Mouse (Mus musculus): ENCODE results near the gene Rassf1. TPM values are rescaled to one million over a fixed set of nuclear protein-coding genes. Genes with fewer than 3 reads are reported as not detected.

Gene Rassf1
- total and polyA plus RNA-seq, 3 experiments: 11.6 to 17.7 (median 15.3) TPM

GRCm38 (mm10) chr9:107548820-107549219, 2.5 kb upstream of the Rassf1 start:
- no peaks in the 10 kb centered on the region; the same call in 1 of the 2 replicates for H3K79me2 ChIP-seq (replicated peaks; ENCODE audit: control insufficient read depth, extremely low read depth, insufficient read depth, poor library complexity, severe bottlenecking)

GRCm38 (mm10) chr9:107549297-107550074, 1.9 kb upstream of the Rassf1 start:
- in situ Hi-C loops (cut with MboI; ENCODE audit: low pct_ligation_motif_present, low pct_unique_long_range_greater_than_20kb, low sequenced_read_pairs) (no loop called here), dilution Hi-C loops (cut with MboI; ENCODE audit: extremely low pct_ligation_motif_present, extremely low pct_unique_long_range_greater_than_20kb, low sequenced_read_pairs) (no loop called here)
- Histone ChIP-seq H3K9me3 (replicated peaks; ENCODE audit: low read length) (no peaks in the 10 kb centered on the region), H3K79me2 (replicated peaks; ENCODE audit: control insufficient read depth, extremely low read depth, insufficient read depth, poor library complexity, severe bottlenecking) (no peaks in the 10 kb centered on the region; the same call in 1 of the 2 replicates), H3K4me2 (ENCODE audit: insufficient read depth, low read depth, poor library complexity, severe bottlenecking) (no peak overlapping the region), H3K36me3 (replicated peaks in 1 of 2; ENCODE audit: control insufficient read depth in 1 of 2, insufficient read depth in 1 of 2, low read length in 1 of 2) (peaks cover 14 to 26% of the 10 kb centered on the region in 2 experiments), H3K9ac (ENCODE audit: insufficient read depth, low read depth) (no peak overlapping the region), H3K27me3 (replicated peaks) (no peaks in the 10 kb centered on the region), H3K4me3 (replicated peaks in 1 of 3; ENCODE audit: low read depth in 2 of 3, low read length in 2 of 3, poor library complexity in 1 of 3) (no peak overlapping the region), H3K4me1 (ENCODE audit: control insufficient read depth in 1 of 2, insufficient read depth in 2 of 2) (peaks cover 5 to 49% of the 10 kb centered on the region in 2 experiments), H3K27ac (ENCODE audit: insufficient read depth, low read depth) (no peak overlapping the region)
- no peak for DNase-seq (ENCODE audit: extremely low read depth)
- TF ChIP-seq NRF1 (IDR thresholded peaks at IDR 0.05; ENCODE audit: low read depth, low read length) (no peak), ETS1 (conservative IDR thresholded peaks at IDR 0.05; ENCODE audit: low read depth, low read length) (no peak), POLR2AphosphoS2 (IDR thresholded peaks at IDR 0.05; ENCODE audit: low read depth, low read length) (no peak), E2F4 (IDR thresholded peaks at IDR 0.05; ENCODE audit: insufficient replicate concordance, low read depth, low read length) (no peak), UBTF (IDR thresholded peaks at IDR 0.05; ENCODE audit: low read depth, low read length) (no peak), USF2 (conservative IDR thresholded peaks at IDR 0.05; ENCODE audit: low read depth, low read length) (no peak), NELFE (IDR thresholded peaks at IDR 0.05; ENCODE audit: low read depth, low read length) (no peak), TBP (conservative IDR thresholded peaks at IDR 0.05; ENCODE audit: low read depth, low read length) (no peak)

More at GRCm38 (mm10) chr9:107548820-107549219, 2.5 kb upstream of the Rassf1 start:
- Histone ChIP-seq H3K27me3 (replicated peaks) (no peaks in the 10 kb centered on the region), H3K9ac (ENCODE audit: insufficient read depth, low read depth) (no peak overlapping the region), H3K4me3 (replicated peaks in 1 of 3; ENCODE audit: low read depth in 2 of 3, low read length in 2 of 3, poor library complexity in 1 of 3) (no peak overlapping the region), H3K27ac (ENCODE audit: insufficient read depth, low read depth) (no peak overlapping the region), H3K4me1 (ENCODE audit: control insufficient read depth in 1 of 2, insufficient read depth in 2 of 2) (peaks cover 5 to 49% of the 10 kb centered on the region in 2 experiments), H3K36me3 (replicated peaks in 1 of 2; ENCODE audit: control insufficient read depth in 1 of 2, insufficient read depth in 1 of 2, low read length in 1 of 2) (peaks cover 20 to 33% of the 10 kb centered on the region in 2 experiments), H3K9me3 (replicated peaks; ENCODE audit: low read length) (no peaks in the 10 kb centered on the region), H3K4me2 (ENCODE audit: insufficient read depth, low read depth, poor library complexity, severe bottlenecking) (no peak overlapping the region)
- no peak for TF ChIP-seq ZMIZ1 (IDR thresholded peaks at IDR 0.05; ENCODE audit: low read depth, low read length)
- TF ChIP-seq UBTF (IDR thresholded peaks at IDR 0.05; ENCODE audit: low read depth, low read length): no peak
- TF ChIP-seq ELF1 (IDR thresholded peaks at IDR 0.05; ENCODE audit: low read depth, low read length): no peak
- no peak for TF ChIP-seq SMC3 (IDR thresholded peaks at IDR 0.05; ENCODE audit: low read depth, low read length)
- no peak for TF ChIP-seq GABPA (IDR thresholded peaks at IDR 0.05; ENCODE audit: insufficient replicate concordance, low read depth, low read length)
- TF ChIP-seq ETS1 (conservative IDR thresholded peaks at IDR 0.05; ENCODE audit: low read depth, low read length): no peak
- no peak for TF ChIP-seq USF1 (IDR thresholded peaks at IDR 0.05; ENCODE audit: low read depth, low read length)
- TF ChIP-seq CHD2 (IDR thresholded peaks at IDR 0.05; ENCODE audit: low read length): no peak
- dilution Hi-C loops (cut with MboI; ENCODE audit: extremely low pct_ligation_motif_present, extremely low pct_unique_long_range_greater_than_20kb, low sequenced_read_pairs): no loop called here
- in situ Hi-C loops (cut with MboI; ENCODE audit: low pct_ligation_motif_present, low pct_unique_long_range_greater_than_20kb, low sequenced_read_pairs): no loop called here
- no peak for DNase-seq (ENCODE audit: extremely low read depth)
